Mouse (Mus musculus): ENCODE results near the gene Samd10.

Gene Samd10

GRCm38 (mm10) chr2:181598454-181599351 is at the start of gene Samd10:
Gene Samd10, minus strand, starts transcription at chr2:181599212.
- peak; percentile 77 for DNase-seq

GRCm38 (mm10) chr2:181646626-181647472 is 47.8 kb upstream of the Samd10 start:
- DNase-seq, result no peak

GRCm38 (mm10) chr2:181645666-181646065 is 46.7 kb upstream of the Samd10 start:
- no peak for DNase-seq

GRCm38 (mm10) chr2:181644361-181644760 is 45.3 kb upstream of the Samd10 start:
- DNase-seq, result no peak

- no peak for DNase-seq
Observed at GRCm38 (mm10) chr2:181635865-181636264, 36.9 kb upstream of the Samd10 start.

- DNase-seq, result peak; percentile 39
Observed at GRCm38 (mm10) chr2:181632624-181633023, 33.6 kb upstream of the Samd10 start.

- no peak for DNase-seq
Observed at GRCm38 (mm10) chr2:181628471-181628870, 29.5 kb upstream of the Samd10 start.

- DNase-seq, result no peak
Observed at GRCm38 (mm10) chr2:181623401-181623800, 24.4 kb upstream of the Samd10 start.

GRCm38 (mm10) chr2:181618761-181619495 is 19.9 kb upstream of the Samd10 start:
- DNase-seq, result no peak

- DNase-seq, result no peak
Observed at GRCm38 (mm10) chr2:181602367-181602766, 3.4 kb upstream of the Samd10 start.

GRCm38 (mm10) chr2:181601751-181602145 is 2.7 kb upstream of the Samd10 start:
- no peak for DNase-seq

- DNase-seq, result peak; percentile 97
Observed at GRCm38 (mm10) chr2:181600828-181601750, 2.1 kb upstream of the Samd10 start.

GRCm38 (mm10) chr2:181600226-181600758 is 1.3 kb upstream of the Samd10 start:
- no peak for DNase-seq

- no peak for DNase-seq
Observed at GRCm38 (mm10) chr2:181597378-181598061, 1.5 kb downstream of the Samd10 start.

GRCm38 (mm10) chr2:181596221-181596960 is 2.6 kb downstream of the Samd10 start:
- DNase-seq, result no peak

GRCm38 (mm10) chr2:181594946-181595696 is 3.9 kb downstream of the Samd10 start:
- DNase-seq, result peak; percentile 62

- DNase-seq, result no peak
Observed at GRCm38 (mm10) chr2:181593937-181594336, 5.1 kb downstream of the Samd10 start.

GRCm38 (mm10) chr2:181593042-181593421 is 6.0 kb downstream of the Samd10 start:
- peak; percentile 22 for DNase-seq

Measured in cerebellum, adult 11 months (tissue).